Mouse (Mus musculus): ENCODE data around the gene Mbnl2.

Gene Mbnl2

GRCm38 (mm10) chr14:120361121-120361520 is 85.7 kb downstream of the Mbnl2 start:
- no peak for DNase-seq

- DNase-seq: no peak
Measured at GRCm38 (mm10) chr14:120362409-120362992, 87.0 kb downstream of the Mbnl2 start.

DNA sequence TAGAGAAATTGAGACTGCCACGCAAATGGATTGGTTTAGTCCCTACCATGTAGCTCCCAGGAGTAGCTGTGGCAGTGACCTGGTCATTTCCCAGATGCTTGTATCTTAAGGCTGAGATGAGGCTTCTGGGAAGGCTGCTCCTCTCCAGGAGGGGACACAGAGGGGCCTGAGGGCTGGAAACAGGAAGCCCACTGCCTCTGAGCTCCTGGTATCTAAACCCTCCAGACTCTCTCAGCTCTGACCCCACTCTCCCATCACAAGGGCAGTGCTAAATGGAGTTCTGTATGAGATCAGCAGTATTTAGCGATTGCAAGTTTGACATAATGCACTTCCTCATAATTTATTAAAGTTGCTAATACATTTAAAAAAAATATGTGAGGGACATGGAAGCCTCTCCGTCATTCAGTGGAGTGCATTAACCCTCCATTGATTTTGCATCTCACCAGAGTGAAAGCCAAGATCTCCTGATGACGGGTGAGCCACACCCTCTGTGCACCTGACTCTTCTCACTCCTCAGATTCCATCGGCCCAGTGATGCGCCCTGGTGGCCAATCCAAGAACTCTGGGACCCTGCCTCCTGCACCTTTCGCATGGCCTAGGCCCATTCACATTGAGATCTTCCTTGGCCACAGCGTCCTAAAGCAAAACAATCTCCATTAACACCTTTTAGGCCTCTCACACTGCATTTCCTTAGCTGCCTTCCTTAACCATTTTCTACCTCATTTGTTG is 87.8 kb downstream of the Mbnl2 start:
- DNase-seq: no peak

DNA sequence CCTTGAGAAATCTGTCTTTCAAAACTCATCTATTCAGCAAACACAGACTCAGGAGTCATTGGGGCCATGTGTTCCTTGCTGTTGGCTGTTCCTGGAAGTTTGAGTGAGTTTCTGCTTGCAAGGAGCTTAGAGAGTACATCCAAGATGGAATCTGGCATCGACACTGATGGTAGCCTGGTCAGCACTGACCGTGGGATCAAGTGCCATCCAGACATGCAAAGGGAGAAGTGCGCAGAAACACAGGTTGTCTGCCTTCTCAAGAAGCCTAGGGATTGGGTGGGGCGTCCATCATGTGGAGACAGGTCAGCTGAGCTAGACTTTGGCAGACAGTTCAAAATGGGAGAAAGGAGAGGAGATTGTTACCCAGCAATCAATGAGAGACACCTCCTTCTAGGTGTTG is 89.6 kb downstream of the Mbnl2 start:
- DNase-seq: no peak

GRCm38 (mm10) chr14:120366962-120367361 is 91.5 kb downstream of the Mbnl2 start:
- DNase-seq: no peak

DNA sequence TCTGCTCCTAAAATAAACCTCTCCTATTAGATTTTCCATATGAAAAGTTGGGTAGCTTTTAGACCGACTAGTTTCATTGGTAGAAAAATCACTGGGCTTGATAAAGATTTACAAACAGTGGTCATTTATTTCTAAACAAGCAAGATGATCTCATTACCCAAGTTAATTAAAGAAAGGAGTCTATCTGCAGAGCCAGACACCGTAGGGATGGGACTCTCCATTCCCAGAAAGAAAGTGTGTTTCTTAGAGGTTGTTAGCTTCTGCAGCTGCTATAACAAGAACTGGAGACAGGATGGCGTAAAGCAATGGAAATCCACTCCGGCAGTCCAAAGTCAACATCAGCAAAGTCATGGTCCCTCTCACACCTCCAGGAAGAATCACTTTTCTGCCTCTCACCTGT is 92.1 kb downstream of the Mbnl2 start:
- DNase-seq: no peak

GRCm38 (mm10) chr14:120368456-120368855 is 93.0 kb downstream of the Mbnl2 start:
- no peak for DNase-seq

DNA sequence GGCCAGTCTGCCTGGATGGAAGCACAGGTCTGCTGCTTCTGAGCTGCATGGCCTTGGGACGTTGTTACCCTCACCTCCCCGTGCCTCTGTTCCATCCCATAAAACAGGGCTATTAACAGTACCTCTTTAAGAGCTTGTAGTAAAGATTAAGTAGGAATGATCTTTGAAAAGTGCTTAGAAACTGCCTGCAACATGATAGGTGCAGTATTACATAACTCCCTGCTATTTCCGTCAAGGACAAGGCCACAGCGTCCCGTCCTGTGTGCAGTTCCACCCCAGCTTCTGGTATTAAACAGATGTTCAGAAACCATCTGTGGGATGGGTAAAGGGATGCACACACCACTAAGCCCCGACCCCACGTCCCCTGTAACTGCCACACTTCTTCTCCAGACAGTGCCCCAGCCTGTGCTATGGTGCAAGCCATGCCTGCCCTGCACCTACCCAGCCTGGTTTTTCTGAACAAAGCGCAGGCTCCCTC is 93.5 kb downstream of the Mbnl2 start:
- DNase-seq: no peak

- DNase-seq: no peak
Measured at GRCm38 (mm10) chr14:120370044-120370443, 94.6 kb downstream of the Mbnl2 start.

- no peak for DNase-seq
Measured at GRCm38 (mm10) chr14:120370631-120371030, 95.2 kb downstream of the Mbnl2 start.

- no peak for DNase-seq
Measured at GRCm38 (mm10) chr14:120371174-120371573, 95.7 kb downstream of the Mbnl2 start.

GRCm38 (mm10) chr14:120373026-120374024 is 97.9 kb downstream of the Mbnl2 start:
- DNase-seq: no peak

DNA sequence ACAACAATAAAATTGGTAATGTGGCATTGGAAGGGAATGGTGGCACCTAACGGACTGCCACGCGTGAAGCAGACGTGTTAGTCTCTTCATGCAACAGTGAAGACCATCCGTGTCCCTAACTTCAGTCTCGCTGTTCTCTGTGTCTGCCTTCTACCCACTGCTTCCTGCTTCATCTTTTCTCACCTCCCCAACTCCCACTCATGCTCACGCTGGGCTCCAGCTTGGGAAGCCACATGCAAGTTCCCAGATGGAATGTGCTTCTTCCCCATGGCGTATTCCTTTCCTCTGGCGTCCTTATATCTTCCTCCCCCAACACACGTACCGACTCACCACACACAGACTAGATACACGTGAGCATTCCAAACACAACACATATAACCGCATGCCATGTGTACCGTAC is 99.3 kb downstream of the Mbnl2 start:
- DNase-seq: no peak

- no peak for DNase-seq
Measured at GRCm38 (mm10) chr14:120377192-120377591, 101.7 kb downstream of the Mbnl2 start.

DNA sequence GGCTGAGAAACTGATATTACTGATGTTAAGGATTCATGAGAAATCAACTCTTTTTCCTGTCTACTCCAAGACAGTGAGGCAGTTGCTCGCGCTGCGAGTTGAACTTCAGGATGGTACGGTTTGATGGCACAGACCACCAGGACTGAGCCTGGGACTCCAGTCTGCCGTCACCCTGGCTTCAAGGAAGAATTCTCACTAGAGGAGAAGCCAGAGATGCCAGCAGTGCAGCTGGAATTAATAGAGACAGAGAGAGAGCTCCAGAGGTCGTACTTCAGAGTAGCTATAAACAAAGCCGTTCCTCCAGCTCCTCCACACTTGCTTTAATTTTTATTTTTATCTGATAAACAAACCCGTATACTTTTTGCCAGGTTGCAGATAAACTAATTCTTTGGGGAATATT is 102.5 kb downstream of the Mbnl2 start:
- no peak for DNase-seq

- DNase-seq: no peak
Measured at GRCm38 (mm10) chr14:120379716-120380115, 104.2 kb downstream of the Mbnl2 start.

DNA sequence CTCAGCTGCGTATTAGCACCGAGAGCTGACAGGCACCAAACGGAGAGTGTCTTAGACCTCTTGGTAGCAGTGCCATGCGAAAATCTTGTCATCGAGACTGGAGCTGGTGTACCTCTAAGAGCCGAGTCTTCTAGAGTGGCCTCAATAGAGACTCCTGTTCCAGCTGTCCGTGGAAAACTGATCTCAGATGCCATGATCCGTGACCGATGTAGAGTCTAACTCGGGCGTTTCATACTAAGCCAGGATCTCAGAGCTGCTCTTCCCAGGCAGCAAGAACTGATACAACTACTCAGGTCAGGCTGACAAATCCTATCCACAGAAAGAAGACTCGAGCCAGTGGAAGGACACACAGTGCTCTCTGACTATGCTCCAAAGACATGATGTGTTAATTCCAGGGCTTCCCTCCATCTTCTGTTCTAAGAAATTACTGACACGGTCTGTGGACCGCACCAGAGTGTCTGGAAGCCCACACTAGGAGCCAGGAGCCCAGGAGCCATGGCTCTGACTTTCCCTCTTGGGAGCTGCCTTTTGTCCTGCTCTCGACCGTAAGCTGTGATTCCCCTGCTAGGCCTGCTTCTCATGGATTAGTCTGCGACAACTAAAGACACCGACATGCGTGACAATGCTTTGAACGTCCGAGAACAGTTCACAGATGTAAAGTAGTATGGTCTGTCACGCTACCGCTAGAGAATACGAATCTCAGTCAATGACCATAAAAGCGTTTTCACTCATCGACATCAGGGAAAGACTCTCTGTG is 106.1 kb downstream of the Mbnl2 start:
- DNase-seq: no peak

- DNase-seq: no peak
Measured at GRCm38 (mm10) chr14:120382179-120382578, 106.7 kb downstream of the Mbnl2 start.

- no peak for DNase-seq
Measured at GRCm38 (mm10) chr14:120383186-120383851, 107.8 kb downstream of the Mbnl2 start.

GRCm38 (mm10) chr14:120384615-120385014 is 109.1 kb downstream of the Mbnl2 start:
- DNase-seq: no peak

- DNase-seq: peak in 1 of 2 experiments; percentile 36
Measured at GRCm38 (mm10) chr14:120387293-120387692, 111.8 kb downstream of the Mbnl2 start.
